Mouse (Mus musculus): ENCODE measurements at regions not wholly inside any gene's neighbourhood (a gene's known extent, or its start where the extent isn't known, plus 50 kb on each side); places are given as distances from the start of the nearest gene placed in this dataset.

DNA sequence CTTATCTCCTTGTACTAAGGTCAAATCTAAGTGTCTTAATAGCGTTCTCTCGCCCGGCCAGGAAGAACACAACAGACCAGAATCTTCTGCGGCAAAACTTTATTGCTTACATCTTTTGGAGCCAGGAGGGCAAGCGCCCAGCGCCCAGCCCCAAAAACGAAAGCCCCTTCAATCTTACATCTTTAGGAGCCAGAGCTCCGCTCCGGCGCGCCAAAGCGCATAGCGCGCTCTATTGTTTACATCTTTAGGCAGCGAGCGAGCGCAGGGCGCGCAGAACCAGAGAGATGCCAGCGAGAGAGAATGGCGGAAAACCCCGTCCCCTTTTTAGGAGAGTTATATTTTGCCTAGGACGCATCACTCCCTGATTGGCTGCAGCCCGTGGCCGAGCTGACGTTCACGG is 373.2 kb upstream of the Gm21477 start:
- peak; percentile 1 for DNase-seq

All from adrenal gland, adult 2 months (tissue).